26 mouse cellular contexts compared by ENCODE assay signal in the genomic region with DNA sequence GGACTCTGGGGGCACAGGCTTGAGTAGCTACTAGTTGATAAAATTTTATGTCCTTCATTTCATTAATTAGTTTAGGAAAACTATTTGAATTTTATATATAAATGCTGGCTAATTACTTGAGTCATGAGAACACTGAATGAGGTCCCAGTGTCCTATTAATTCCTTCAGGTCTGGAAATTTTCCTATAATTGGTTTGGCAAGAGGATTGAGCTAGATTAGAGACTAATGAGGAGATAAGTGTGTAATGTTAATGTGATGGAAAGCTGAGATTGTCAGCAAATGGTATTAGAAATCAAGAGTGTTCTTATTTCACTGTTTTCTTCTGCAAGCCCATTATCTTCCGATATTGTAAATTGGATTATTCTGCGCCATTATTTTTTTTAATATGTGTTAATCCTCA.
"Had no signal": no experiment of that assay in that cellular context is flagged by ENCODE, and none has a peak within 500 bp of the region (broad histone marks: within the 10 kb centered on the region; RNA-seq: fewer than 3 reads in every experiment).

No protein-coding gene starts in this region.

- H3K27ac ChIP-seq: gastrocnemius, adult 2 months; heart, embryonic 10.5 days; hindbrain, embryonic 10.5 days; hindbrain, embryonic 12.5 days; hindbrain, embryonic 14.5 days; kidney, embryonic 15.5 days; kidney, postnatal 0 days; left cerebral cortex, adult 2 months; limb, embryonic 10.5 days; limb, embryonic 12.5 days; liver, embryonic 13.5 days had no signal

- H3K4me3 ChIP-seq: gastrocnemius, adult 2 months; heart, embryonic 10.5 days; heart, embryonic 12.5 days; hindbrain, embryonic 10.5 days; hindbrain, embryonic 12.5 days; kidney, embryonic 15.5 days; left cerebral cortex, adult 2 months; limb, embryonic 10.5 days; limb, embryonic 12.5 days; liver, embryonic 13.5 days had no signal

- DNase-seq: gastrocnemius, adult 2 months; gastrocnemius, postnatal 10 days; gastrocnemius, postnatal 25 days; heart, adult 18-20 months; heart, postnatal 10 days; heart, postnatal 4 days; kidney, adult 11 months; kidney, adult 2 months; kidney, adult 9 months; kidney, postnatal 14 days; kidney, postnatal 36 days; liver; liver, embryonic 13.5 days had no signal

- H3K4me1 ChIP-seq: hindbrain, embryonic 12.5 days; kidney, embryonic 15.5 days; liver, embryonic 13.5 days had no signal

- H3K36me3 ChIP-seq: heart, embryonic 10.5 days; heart, embryonic 12.5 days; hindbrain, embryonic 10.5 days; hindbrain, embryonic 12.5 days; kidney, embryonic 15.5 days; limb, embryonic 10.5 days; limb, embryonic 12.5 days; liver, embryonic 13.5 days had no signal

- H3K4me2 ChIP-seq: heart, embryonic 12.5 days; hindbrain, embryonic 12.5 days; hindbrain, embryonic 14.5 days; kidney, embryonic 15.5 days; limb, embryonic 12.5 days; liver, embryonic 11.5 days; liver, embryonic 13.5 days had no signal

- ATAC-seq: hindbrain, embryonic 16.5 days; intestine, embryonic 16.5 days had no signal

- H3K27me3 ChIP-seq: heart, embryonic 12.5 days; hindbrain, embryonic 12.5 days; kidney, embryonic 15.5 days; limb, embryonic 12.5 days; liver, embryonic 13.5 days had no signal

- H3K9ac ChIP-seq: heart, embryonic 12.5 days; hindbrain, embryonic 12.5 days; hindbrain, embryonic 14.5 days; kidney, embryonic 15.5 days; limb, embryonic 12.5 days; liver, embryonic 13.5 days had no signal

- H3K9me3 ChIP-seq: heart, embryonic 10.5 days; heart, embryonic 12.5 days; hindbrain, embryonic 10.5 days; hindbrain, embryonic 12.5 days; kidney, embryonic 15.5 days; limb, embryonic 10.5 days; limb, embryonic 12.5 days; liver, embryonic 13.5 days had no signal
